Mouse (Mus musculus) gastrocnemius, postnatal 36 days (tissue): ENCODE data around the gene Gpr6. TPM values are rescaled to one million over a fixed set of nuclear protein-coding genes. Genes with fewer than 3 reads are reported as not detected.

Source experiments
- total RNA-seq, 2 experiments: library from RNA; stranded (reverse); gene quantifications; 2 replicates each; pipeline ENCODE4 v1.2.3; 2021

Gpr6 gene
- total RNA-seq, 2 experiments from 2014 or later = not detected

Other genes with a start within 250 kb of the Gpr6 start
- 1 to 10 TPM; 5.3 to 6.5 TPM for gene Cdc40, start 189.0 kb downstream of the Gpr6 start, total RNA-seq
- under 1 TPM; 0.42 to 0.43 TPM for gene Wasf1, start 188.8 kb downstream of the Gpr6 start, total RNA-seq
- gene Fig4, start 231.0 kb upstream of the Gpr6 start, total RNA-seq = 1 to 10 TPM; 5.5 TPM
- not detected for gene Ak9, start 231.7 kb upstream of the Gpr6 start, total RNA-seq